Mouse (Mus musculus) A20 (cell line): ENCODE data around the gene Gm20388.
A peak's percentile ranks its signal among the peaks of the same experiment; 100 is the strongest.
"Not testable (repeated sequence)": the region's sequence is repeated elsewhere in the genome, so short reads cannot be mapped to it uniquely, and the experiment has no call there.

Experiments used
- DNase-seq: peaks from one replicate; pipeline ENCODE4 v3.0.0-alpha.2; 2011; ENCODE audit warnings: low read depth, low spot score

Gene Gm20388

DNA sequence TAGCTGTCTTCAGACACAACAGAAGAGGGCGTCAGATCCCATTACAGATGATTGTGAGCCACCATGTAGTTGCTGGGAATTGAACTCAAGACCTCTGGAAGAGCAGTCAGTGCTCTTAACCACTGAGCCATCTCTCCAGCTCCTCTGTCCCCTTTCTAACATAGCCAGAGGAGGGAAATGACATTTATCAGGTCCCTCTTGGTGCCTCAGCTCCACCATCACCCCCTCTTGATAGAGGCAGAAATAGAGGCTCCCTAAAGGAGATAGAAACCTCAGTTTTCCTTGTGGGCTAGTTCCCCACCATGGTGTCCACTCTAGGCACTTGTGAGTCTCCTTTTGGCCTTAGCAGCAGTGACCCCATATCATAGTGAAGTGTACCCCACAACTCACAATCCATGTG lies 457.6 kb downstream of the Gm20388 start:
- DNase-seq, result not testable (repeated sequence)

DNA sequence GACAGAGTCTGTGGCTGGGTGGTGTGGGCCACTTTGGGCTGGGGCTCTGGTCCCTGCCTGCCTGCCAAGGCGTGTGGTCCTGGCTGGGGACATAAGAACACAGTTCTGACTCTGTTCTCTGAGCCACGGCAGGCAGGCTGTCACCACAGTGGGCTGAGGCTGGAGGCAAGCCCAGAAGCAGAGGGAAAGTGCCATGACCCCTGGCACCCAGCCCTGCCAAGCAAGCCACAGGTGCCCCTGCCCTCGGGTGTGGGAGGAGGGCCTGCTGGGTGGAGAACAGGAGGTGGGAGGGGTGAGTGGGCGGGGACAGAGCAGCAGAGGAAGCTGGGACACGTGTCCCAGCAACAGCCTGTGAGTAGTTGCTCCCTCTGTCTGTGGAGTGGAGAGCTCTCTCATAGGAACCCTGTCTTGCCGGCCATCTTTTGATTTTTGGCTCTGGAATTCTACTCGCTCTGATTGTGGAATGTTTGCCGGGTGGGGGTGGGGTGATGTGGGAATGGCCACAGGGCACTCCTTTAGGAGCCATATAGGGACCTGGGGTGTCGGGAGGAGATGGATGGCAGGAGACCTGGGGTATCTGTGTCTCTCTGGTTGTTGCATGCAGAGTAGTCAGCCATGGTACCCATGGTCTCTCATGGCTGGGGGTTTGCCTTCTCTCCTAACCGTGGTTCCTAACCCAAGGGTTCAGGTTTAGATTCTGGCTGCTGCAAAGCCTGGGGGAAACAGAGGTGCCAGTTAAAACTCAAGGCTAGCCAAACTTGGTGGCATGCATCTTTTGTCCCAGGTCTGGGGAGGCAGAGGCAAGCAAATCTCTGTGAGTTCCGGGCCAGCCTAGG lies 458.4 kb downstream of the Gm20388 start:
- peak; percentile 87 for DNase-seq

DNA sequence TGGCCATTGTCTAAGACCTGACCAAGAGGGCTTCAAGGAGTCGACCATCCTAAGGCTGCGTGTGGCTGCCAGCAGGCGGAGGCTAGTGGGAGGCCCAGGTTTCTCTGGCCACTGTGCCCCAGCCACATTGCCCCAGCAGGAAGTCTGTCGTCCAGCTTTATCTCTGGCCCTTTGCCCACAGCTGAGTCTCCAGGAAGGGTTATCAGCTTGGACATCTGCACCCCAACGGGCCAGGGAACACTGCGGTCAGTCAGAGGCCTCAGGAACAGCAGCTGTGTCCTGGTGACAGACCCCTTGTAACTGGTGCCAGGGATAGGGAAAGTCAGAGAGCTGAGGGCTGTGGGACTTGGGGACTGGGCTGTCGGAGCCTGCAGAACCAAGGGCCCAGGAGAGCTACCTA lies 459.3 kb downstream of the Gm20388 start:
- DNase-seq, result no peak

DNA sequence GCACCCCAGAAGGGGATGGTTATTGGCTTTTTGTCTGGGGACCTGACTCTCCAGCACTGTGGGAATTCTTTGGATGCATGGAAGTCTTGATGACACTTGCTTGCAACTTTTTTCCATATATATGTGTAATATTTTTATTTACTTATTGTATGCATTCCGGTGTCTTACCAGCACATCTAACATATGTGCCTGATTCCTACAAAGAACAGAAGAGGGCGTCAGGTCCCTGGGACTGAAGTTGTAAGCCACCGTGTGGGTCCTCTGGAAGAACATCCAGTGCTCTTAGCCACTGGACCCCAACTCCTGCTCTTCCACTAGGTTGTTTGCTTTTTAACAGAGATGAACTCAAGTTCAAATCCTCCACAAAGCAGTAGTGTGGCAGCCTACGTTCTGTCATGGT lies 459.8 kb downstream of the Gm20388 start:
- DNase-seq, result no peak

DNA sequence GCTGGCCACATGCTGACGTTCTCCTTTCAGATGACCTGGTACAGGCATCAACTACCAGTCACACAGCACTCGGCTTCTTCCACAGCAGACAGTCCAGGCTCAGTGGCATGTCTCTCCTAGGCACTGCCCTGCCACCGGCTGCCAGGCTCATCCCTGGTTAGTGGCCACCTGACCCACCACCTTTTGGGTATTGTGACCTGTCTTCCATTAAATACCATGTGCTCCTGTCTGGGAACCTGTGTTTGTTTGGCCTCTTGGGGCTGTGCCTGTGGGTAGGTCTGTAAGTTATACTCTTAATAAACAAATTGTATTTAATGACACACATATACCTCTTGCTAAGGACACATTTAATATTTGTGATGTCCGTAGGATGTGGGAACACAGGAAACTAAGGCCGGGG lies 460.5 kb downstream of the Gm20388 start:
- no peak for DNase-seq

DNA sequence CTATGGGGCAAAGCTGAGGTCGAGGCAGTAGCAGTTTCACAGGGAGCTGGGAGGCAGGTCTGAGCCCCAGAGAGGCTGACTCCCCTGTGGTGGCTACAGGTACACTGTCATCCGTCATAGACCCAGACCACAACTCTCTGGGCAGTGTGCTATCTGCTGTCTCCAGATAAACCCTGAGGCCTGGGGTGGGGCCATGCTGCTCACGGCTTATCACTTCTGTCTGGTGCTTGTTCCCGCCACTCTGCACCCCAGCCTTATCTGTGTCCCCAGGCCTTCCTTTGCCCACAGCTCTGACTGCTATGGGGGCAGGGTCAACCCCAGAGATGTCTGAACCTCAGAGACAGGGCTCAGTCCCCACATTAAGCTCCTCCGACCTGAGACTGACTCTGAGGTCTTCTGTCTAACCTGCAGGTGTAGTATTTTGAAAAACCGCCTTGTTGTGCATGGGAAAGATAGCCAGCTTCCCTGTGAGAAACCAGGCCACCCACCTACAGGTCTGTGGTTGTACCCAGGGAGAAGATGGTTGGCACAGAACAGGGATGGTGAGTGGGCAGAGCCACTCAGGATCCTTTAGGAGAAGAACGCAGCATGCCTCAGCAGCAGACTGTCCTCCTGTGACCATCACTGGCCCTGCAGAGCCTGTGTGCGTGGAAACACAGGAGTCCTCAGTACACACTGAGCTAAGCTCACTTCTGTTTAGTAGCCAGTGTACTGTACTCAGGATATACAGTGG lies 461.2 kb downstream of the Gm20388 start:
- no peak for DNase-seq

DNA sequence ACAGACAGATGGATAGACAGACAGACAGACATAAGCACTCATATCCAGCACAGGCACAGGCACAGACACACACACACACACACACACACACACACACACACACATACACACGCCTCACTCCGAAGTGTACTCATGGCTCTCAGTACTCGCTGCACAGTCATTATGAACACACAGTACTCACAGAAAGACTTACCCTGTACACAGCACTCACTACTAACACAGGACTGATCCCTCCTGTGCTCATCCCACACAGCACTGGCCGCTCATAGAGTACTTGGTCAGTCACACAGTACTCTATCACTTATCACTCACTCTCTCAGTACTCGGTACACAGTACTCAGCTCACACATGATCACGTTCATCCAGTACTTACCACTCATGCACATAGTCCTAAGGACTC lies 462.0 kb downstream of the Gm20388 start:
- DNase-seq, result no peak

DNA sequence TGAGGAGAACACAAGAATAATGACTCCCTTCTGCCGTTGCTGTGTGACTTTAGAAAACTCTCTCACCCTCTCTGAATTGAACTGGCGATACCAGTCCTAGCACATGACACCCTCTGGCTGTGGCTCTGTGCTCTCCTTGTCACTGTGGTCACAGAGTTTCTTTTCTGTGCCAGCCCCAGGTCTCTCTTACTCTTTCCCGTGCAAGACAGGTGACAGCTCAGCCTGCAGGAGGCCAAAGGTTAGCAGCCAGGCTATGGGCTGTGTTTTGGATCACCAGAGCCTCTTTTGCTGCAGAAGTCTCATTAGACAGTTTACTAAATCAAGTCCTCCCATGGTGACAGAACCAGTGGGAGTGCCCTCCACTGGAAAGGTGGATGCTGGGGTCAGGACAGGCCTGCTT lies 463.0 kb downstream of the Gm20388 start:
- DNase-seq, result no peak

DNA sequence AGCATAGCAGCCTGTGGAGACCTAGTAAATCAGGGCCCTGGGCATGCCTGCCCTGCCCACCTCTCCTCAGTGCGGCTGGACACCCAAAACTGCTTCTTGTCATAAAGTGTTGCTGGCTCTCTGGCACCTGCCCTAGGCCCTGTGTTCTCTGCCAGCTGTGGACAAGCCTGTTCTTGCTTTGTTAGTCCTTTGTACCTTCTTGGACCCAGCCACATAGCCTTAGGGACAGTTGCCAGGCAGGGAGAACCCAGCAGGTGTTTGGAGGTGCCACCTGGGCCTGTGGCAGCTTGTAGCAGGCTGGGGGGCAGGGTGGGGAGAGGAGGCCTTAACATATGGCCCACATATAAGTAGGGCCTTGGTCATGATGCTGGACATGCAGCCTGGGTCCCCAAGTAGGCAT lies 463.4 kb downstream of the Gm20388 start:
- no peak for DNase-seq

DNA sequence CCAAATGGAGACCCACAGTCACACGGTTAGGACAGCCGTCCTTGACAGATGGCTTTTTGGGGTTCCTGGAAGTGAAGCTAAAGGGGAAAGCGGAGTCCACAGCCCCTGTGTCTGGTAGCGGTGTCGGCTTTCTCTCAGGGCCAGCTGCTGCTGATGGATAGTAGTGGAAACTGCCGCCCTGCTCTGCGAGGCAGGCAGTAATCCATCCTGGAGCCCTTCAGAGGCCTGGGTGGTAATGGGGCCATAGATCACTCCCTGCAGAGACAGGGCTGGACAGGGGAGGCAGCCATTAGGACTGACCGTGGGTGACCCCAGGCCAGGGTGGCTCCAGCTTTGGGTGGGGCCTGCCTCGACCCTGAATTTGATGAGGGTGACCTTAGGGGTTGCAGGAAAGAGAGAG lies 463.9 kb downstream of the Gm20388 start:
- no peak for DNase-seq

DNA sequence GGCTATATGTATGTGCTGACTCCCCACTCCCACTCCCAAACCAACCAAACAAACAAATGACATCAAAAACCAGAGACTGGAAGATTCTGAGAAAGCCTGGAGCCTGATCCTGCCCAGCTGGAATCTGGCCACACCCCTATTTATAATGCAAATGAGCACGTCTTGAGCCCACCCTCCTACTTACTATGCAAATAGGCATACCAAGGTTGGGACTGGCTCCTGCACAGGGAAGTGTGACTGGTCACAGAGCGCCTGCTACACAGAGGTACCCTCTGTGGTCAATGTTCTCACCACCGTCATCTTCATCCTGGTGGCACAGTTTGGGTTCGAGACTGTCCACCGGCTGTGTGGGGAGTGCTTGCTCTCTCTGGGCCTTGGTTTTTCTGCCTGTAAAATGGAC lies 464.5 kb downstream of the Gm20388 start:
- peak; percentile 48 for DNase-seq

DNA sequence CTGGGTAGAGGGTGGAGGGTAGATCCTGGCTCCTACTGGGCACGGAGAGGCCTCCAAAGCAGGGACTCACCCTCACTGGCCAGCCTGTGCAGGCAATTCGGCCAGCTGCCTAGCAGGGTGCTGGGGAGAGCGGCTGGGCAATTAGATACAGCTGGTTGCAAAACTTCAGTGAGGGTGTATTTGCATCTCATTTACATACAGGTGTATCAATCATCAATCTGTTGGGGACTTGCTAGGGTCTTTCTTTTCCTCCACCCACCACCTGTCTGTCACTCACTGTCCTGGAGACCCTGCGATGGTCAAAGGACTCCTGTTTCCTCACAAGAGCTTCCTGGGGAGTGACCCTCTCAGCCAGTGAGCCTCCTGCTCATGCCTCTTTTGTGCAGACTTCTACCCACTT lies 465.6 kb downstream of the Gm20388 start:
- DNase-seq, result no peak

DNA sequence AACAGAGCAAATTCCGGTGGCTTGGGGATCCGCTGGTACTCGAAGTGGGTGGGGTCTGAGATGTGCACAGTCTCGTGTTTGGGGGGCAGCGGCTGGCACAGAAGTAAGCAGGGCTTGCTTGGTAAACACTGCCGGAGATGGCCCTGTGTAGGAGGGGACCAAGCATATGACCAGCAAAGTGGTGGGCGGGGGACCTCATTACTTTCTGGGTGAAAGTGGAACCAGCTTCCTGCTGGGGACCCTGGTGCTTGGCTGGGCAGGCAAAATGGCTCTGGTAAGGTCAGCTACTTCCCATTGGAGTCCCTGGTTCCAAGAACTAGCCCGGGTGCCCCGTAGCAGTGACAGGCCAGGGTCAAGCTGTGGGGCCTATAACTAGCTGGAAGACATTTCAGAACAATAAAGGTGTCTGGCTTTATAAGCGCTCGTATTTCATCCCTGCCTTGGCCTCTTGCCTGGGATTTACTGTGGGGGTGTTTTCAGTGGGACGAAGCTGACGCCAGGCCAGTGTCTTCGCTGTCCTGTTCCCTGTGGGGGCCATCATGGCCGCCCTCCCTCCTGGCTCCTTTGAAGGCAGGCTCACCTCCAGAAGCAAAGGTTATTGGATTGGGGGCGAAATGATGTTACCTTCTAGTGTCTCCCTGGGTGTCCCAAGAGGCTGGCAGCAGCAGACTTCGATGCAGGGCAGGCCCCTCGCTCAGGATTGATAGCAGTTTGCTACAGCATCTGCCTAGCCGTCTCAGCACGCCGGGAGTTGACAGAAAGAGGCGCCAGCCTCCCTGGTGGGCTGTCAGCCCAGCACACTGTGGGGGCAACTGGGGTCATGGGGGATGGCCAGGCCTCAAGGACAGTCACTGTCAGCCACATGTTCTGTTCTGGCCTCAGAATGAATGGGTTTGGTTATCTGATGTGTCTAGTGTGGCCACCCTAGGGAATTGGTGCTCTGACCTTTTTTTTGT lies 466.5 kb downstream of the Gm20388 start:
- no peak for DNase-seq

DNA sequence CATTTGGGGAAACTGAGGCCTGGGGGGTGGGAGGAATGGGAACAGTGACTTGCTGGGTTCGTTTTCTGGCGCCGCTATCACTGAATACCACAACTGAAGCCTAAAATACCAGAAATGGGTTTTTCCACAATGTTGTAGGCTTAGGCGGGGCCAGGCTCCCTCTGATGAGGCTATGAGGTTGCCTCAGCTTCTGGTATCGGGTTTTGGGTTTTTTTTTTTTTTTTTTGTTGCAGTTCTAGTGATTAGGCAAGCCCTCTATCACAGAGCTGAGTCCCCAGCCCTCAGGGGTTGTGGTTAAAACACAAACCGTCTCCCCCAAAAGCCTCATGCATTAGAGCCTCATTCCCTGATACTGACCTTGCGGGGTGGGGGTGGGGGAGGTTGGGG lies 467.2 kb downstream of the Gm20388 start:
- no peak for DNase-seq

DNA sequence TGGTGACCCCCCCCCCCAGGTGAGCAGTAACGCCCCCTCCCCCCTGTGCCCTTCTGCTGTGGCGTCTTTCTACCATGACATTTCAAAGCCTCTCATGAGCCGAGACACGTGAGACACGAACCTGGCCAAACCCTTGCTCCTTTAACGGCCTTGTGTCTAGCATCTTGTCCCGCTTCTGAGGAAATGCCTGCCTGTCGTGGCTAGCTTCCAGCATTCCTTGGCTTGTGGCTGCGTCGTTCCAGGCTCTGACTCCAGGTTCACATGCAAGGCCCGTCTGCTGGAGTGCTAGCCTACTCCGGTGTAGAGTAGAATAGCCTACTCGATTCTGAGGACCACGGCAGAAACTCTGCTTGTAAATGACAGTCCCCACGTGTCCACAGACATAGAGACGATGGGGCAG lies 467.7 kb downstream of the Gm20388 start:
- no peak for DNase-seq

DNA sequence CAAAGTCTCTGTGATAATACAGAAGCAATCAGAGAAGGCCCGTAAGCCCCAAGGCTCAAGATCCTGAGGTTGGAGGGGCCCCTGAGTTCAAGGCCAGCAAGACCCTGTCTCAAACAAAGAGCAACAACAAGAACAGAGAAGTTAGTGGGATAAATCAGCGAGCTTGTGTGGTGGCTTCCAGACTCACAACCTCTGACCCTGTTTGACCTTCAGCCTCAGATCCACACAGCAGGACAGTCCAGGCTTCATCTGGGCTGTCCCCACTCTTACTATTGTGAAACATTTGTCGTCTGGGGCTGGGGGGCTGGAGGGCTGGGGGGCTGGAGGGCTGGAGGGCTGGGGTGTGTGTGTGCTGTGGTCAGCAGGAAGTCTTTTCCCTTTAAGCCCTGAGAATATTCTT lies 468.4 kb downstream of the Gm20388 start:
- DNase-seq, result no peak

DNA sequence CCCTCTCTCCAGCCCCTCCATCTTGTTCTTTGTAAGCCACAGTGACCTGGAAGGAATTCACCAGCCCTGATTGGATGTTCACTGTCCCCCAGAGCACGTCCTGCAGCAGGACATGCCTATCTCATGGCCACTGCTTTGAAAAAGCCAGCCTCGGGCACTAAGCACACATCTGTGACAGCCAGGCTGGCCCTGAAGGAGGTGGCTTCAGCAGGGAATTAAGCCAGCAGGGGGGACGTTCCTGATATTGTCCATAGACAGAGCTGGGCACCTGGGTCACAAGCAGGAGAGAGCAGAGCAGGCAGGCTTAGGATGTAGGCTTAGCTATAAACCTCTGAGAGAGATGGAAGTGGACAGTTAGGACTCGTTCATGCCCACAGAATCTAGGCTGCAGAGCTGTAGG lies 471.2 kb downstream of the Gm20388 start:
- DNase-seq, result no peak

DNA sequence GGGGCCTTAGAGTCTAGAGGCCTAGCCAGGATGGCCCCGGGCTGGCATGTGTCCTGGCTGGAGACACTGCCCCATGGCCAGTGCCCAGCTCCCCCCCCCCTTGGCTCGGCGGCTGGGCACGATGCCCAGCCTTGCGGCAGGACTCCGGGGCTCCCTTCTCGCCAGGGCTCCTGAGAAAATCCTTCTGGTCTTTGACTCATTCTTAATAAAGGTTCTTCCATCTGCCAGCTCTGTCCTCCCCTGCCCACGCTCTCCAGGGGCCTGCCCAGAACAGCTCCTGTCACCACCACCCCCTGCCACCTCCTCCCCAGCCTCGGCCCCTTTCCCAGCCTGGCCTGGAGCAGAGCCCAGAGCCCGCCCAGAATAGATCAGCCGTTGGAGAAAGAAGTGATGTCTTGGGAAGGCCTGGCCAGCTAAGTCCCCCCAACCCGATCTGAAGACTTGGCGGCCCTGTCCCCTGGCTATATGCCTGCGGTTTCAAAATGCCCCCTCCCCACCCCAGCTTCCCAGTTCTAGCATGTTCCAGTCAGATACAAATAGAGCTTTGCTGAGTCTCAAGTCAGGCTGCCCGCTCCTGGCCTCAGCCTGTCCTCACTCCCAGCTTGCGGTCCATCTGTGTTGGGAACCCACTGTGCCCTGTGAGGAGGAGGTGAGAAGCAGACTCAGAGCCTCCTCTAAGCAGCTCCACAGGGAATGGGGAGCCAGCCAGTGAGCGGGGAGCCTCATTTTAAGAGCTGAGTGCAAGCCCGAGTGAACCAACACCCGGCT lies 472.0 kb downstream of the Gm20388 start:
- DNase-seq, result no peak

DNA sequence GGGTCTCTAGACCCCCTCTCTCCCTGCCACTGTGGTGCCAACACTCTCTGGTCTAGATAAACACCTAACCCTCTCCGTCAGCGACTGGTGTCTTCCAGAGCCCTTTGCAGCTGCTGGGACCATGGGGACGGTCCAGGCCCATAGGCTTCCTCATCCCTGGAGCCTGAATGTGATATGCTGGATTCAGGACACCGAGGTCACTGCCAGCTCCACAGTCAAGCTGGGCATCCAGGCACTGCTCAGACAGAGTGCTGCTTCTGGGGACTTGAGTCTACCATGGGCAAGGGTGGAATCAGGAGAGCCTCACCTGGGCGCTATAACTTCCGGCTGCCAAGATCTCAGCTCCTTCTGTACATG lies 472.5 kb downstream of the Gm20388 start:
- no peak for DNase-seq

DNA sequence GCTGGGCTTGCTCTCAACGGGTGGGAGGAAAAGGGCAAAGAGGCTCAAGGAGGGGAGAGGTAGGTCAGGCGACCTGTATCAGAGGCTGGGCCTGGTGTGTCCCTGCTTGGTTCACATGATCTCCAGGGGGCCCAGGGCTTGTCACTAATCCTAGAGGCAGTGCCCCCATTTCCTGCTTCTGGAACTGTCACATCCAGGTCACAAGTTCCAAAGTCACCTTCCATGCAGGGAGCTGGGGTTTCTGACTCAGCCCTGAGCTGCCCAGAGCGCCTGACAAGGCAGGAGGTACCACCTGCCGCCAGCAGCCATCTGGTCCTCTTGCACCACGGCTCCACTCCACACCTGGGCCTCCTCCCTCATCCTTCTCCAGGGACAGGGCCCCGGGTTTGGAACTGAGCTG lies 473.1 kb downstream of the Gm20388 start:
- DNase-seq, result no peak

DNA sequence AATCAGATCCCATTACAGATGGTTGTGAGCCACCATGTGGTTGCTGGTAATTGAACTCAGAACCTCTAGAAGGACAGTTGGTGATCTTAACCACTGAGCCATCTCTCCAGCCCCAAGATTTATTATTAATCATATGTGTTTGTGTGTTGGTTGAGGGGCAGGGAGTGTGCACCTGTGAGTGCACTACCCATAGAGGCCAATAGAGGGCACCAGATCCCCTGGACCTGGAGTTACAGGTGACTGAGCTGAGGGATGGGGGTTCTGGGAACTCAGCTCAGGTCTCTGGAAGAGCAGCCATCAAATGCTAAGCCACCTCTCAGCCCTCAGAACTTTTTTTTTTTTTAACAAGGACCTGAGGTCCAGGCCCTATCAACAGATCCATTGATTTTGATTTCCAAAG lies 474.1 kb downstream of the Gm20388 start:
- DNase-seq, result peak; percentile 21
